Mouse (Mus musculus) gastrocnemius, postnatal 25 days (tissue): ENCODE measurements around the gene Setd2. TPM values are rescaled to one million over a fixed set of nuclear protein-coding genes. Genes with fewer than 3 reads are reported as not detected.

ENCODE experiments used
- DNase-seq: peaks from one replicate; pipeline ENCODE4 v3.0.0; 2022
- long read RNA-seq, 2 experiments: library from polyadenylated mRNA; stranded (forward); transcript quantifications; one replicate each; pipeline ENCODE4 v2.0.0; 2021
- total RNA-seq, 2 experiments: library from RNA; stranded (reverse); gene quantifications; 1 replicate in 1 of 2; 2 replicates in 1 of 2; pipeline ENCODE4 v1.2.3; 2021

Gene Setd2
- 10 to 100 TPM; 25.7 to 28.2 TPM for total RNA-seq
- long read RNA-seq, experiment 1 = 0 reads
- long read RNA-seq, experiment 2, partial matches to known transcripts = 1 of 3 reads
- long read RNA-seq, experiment 2, other reads (novel, unspliced or antisense) = 1 of 3 reads

DNA sequence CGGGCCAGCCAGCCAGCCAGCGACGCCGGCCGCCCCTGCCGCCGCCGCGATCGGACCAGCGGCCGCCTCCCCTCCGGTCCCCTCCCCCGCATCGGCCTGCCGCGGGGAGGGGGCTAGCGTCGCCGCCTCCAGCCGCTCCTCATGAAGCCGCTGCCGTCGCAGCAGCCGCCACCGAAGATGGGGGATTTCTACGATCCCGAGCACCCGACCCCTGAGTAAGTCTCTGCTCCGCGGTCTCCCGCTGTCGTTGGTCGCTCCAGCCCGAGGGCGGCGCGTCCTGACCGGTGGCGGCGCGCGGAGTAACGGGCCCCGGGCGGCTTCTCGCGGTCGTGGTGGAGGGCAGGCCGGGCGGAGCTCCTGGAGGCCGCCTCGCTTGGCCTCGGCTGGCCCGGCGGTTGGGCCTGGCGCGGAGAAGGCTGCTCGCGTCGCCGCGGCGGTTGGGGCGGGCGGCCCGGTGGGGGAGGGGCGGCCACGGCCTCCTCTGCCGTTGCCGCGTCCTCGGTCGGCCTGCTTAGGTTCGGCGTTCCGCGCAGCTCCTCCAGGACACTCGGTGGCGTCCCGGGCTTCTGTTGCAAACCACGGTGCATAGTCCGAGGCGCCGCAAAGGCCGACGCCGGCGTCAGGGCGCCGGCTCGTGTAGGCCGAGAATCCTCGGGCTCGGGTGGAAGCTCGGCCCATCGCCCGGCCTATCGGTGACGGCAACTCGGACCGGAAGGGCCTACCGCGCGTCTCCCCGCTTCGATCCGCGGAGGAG lies at the start of gene Setd2:
Gene Setd2, plus strand, starts transcription at position 60 of the 754 bp plus-strand sequence.
- DNase-seq = peak; percentile 79

DNA sequence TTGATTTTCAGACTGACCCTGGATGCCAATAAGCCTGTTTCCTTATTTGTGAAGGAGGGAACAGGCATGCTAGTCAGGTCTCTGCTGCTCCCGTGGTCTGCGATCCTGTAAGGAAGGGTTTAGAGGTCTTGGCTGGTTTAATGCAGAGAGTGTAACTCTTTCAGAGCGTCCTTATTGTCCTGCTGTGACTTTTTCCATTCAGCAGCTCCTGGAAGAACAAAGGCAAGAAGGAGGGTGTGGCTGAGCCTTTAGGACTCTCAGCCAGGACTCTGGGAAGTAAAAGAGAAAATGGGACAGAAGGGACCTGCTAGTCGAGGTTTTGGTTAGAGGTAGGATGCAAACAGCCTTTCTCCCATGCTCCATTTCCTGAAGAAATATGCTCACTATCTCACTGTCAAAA lies 43.6 kb upstream of the Setd2 start:
- DNase-seq = no peak

DNA sequence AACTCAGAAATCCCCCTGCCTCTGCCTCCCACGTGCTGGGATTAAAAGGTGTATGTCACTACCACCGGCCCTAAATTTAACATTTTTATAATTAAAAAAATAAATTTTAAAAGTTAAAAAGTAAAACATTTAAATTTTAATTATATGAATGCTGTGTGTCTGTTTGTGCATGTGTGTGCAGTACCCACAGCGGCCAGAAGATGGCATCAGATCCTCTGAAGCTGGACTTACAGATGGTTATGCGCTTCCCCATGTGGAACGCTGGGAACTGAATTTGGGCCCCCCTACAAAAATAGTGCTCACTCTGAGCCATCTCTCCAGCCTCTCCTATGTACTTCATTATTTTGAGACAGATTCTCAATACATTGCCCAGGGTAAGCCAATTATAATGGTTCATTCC lies 41.5 kb upstream of the Setd2 start:
- DNase-seq = no peak

DNA sequence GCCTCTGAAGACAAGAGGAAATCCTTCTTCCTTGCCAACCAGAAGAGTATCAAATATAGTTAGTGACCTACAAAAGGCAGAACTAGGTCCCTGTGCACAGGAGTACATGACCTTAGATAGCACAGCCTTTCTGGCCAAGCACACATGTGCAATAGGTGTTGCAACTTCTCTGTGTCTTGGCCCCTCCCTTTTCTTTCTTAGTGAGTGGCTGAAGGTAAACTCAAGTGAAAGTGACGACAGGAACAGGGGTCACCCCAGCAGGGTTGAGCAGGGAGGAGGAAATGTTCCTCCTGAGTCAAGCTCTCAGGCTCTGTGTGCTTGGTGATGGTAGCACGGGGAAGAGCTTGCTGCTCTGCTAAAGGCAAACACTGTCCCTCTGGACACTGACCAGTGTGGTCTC lies 6.7 kb upstream of the Setd2 start:
- DNase-seq = no peak

DNA sequence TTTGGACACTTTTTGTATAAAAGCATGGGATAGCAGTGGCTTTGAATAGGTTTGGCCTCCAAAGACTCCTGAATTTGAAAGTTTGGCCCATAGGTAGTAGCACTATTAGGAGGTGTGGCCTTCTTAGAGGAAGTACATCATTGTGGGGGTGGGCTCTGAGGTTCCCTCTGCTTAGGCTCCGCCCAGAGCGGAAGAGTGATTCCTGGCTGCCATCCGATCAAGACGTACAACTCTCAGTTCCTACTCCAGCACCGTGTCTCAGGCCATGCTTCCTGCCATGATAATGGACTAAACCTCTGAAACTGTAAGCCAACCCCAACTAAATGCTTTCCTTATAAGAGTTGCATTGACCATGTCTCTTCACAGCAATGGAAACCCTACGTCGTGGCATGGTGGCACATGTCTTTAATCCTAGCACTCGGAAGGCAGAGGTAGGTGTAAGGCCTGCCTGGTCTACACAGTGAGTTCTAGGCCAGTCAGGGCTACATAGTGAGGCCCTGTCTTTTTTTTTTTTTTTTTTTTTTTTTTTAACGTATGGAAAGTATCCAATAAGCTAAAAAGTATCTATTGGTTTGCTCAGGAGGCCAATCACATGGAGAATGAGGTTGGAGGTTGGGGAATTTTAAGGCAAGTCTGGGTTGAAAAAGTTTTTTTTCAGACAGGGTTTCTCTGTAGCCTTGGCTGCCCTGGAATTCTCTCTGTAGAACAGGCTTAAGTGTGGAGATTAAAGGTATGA lies 3.2 kb upstream of the Setd2 start:
- DNase-seq = no peak

DNA sequence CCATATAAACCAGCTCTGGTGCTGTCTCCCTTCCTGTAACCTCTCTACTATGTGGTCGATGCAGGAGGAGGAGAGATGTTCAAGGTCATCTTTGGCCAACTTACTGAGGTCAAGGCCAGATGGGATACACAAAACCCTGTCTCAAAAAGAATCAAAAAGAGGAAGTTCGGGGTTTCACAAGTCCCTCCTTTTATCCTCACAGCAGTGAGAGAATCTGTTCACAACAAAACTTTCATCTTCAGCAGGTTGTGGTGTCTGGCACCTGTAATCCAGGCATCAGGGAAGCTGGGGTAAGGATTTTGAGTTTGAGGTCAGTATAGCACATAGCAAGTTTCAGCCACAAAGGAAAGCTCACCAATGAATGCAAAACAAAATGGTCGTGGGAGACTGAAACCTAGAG lies 1.7 kb upstream of the Setd2 start:
- no peak for DNase-seq

DNA sequence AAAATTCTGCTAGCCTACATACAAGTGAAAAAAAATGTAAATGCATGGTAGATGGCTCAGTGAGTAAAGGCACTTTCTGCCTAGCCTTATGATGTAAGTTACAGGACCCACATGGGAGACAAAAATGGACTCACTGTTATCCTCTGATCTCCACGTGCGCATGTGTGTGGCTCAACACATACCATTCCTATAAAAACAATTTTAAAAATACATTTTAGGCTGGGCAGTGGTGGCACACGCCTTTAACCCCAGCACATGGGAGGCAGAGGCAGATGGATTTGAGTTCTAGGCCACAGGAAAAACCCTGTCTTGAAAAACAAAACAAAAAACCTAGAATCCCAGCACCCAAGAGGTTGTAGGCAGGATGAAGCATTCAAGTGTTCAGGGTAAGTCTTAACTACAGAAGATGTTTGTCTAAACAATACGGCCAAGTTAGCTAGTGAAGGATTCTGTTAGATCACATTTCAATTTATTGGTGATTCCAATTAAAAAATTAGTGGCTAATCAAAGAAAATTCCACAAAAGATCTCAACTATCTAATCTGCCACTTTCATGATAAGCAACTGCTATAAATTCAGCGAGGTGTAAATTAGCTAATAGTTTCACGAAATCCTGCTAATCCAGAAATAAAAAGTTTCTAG lies 1.1 kb upstream of the Setd2 start:
- no peak for DNase-seq

DNA sequence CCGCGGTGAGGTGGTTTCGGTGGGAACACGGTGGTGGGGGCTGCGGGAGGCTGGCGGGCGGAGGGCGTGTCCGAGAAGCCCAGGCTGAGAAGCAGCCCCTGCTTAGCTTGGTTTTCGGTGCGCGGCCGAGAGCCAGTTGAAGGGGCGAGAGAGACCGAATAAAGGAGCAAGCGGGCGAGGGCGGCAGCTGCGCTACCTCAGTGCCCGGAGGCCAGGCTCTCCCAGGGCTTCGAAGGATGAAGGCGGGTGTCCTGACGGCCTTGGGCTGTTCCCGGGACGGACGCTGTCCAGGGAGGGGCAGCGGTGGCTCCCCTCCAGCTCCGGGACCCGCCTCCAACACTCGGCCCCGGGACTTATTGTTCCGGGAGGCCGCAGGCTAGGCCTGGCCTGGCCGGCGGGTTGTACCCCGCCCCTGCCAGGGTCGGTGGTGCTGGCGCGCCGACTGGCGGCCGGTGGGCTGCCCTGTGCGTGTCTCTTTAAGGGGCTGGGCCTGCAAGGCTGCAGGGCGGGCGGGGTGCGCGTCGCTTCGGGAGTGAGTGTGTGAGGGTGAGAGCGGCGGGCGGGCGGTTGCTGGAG lies 395 bp upstream of the Setd2 start:
- DNase-seq = peak; percentile 97

DNA sequence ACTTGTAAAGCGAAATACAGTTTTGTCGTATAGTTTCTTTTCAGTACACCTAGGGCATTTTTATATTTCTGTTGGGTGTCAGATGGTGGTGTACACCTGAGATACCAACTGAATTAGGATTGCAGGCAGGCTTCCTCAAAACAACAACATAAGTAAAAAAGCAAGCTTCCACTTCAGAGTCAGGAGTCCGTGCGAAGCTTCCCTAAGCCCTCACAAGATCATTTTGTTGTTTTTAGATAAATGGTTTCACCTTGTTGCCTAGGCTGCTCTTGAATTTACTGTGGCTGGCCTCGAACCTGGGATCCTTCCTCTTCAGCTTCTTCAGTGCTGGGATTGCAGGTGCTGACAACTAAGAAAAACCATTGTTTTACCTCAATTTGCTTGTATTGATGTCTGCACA lies 1.2 kb downstream of the Setd2 start:
- DNase-seq = no peak

DNA sequence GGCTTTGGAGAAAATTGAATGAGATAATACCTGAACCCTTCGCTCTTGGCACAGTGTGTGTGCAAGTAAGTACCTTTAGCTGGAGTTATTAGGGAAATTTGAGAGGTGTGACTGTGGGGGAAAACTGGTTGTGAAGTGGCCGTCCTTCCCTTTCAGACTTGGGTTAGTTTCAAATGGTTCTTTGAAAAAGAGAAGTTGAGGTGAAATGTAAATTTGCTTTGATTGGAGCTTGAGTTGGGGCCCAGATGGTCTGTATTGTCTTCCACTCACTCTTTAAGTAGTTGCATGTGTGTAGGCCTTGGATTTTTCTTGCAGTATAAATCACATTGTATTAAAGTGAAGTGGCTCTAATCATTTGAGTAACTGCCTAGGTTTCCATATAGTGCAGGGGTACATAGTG lies 2.7 kb downstream of the Setd2 start:
- DNase-seq = no peak

DNA sequence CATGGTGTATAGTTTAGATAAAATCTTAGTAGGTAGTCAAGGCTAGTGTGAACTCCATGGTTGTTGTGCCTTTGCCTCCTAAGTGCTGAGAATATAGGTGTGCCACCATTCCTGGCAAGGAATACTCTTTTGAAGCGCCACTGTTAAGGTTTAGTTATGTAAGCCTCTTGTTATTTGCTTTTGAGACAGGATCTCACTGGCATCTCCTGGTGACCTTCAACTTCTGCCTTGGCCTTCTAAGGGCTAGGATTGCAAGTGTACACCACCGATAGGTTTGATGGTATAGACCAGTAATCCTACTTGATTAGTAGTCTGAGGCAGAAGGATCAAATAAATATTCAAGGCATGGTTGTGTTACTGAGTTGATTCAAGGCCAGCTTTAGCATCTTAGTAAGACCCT lies 4.2 kb downstream of the Setd2 start:
- DNase-seq = no peak

DNA sequence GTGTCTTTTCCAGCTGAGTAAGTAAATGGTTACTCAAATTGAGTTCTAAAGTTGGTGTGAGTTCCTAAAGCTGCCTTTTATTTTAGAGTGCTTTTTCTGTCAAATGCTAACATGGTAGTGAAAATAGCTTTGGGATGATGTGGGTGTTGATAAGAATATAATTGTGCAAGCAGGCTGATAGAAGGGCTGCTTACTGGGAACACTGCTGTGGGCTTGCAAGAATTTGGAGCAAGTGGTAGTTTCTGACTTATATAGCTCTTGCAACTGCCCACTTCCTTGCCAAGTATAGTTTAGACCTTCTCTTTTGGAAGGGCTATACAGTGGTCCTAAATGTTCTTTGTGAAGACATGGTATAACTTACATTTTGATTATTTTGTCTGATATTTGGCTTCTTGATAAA lies 6.1 kb downstream of the Setd2 start:
- no peak for DNase-seq

DNA sequence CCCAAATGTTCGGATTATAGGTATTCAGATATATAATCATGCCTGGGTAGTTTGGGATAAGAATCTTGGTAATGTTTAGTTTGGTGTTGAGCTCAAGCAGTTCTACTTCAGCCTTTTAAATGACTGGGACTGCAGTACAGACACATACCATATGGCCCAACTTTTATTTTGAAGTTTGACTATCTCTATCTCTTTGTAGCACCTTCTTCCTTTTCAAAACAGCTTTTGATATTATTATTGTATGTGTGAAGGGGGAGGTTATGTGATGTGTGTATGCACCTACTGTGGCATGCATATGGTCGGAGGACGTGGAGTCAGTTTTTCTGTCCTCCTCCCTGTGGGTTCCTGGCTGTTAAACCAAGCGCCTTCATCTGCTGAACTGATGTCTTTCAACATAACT lies 9.6 kb downstream of the Setd2 start:
- DNase-seq = no peak

DNA sequence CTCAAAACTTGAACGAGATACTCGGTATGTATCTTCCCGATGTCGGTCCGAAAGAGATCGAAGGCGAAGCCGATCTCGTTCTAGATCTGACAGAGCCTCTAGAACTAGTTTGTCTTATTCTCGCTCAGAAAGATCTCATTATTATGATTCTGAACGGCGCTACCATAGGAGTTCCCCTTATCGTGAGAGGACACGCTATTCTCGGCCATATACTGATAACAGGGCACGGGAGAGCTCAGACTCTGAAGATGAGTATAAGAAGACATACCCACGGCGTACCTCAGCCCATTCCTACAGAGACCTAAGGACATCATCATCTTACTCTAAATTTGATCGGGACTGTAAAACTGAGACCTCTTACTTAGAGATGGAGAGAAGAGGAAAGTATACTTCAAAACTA lies 15.9 kb downstream of the Setd2 start:
- DNase-seq = no peak

DNA sequence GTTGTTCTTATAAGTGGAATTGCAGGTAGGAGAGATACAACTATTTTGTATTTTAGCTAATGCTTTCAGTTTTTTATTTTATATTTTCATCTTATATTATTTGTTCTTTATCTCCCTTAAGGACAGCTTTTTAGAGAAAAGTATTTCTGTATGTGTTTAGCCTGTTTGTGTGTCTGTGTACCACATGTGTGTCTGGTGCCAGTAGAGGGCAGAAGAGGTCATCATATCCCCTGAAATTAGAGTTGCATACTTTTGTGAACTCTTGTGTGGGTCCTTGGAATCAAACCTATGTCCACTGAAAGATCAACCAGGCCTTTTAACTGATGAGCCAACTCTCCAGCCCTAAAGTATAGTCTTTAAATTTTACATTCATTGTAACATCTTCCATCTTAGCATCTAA lies 35.9 kb downstream of the Setd2 start:
- no peak for DNase-seq

DNA sequence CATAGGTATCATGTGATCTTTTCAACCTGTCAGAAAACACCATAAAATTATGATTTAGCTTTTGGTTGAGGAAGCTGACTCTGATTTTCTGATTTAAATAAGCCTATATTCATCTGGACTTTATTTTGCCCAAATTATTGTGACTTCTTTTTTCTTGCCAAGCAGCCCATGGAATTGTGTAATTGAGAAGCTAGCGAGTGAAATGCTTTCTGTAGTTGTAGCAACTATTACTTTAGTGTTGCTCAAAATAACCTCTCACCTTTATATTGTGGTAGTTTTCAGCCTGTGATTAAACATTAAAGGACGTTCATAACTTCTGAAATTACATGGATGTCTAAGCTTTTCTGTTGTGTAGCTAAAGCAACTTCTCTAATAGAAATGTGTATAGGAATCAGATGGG lies 49.8 kb downstream of the Setd2 start:
- DNase-seq = no peak

DNA sequence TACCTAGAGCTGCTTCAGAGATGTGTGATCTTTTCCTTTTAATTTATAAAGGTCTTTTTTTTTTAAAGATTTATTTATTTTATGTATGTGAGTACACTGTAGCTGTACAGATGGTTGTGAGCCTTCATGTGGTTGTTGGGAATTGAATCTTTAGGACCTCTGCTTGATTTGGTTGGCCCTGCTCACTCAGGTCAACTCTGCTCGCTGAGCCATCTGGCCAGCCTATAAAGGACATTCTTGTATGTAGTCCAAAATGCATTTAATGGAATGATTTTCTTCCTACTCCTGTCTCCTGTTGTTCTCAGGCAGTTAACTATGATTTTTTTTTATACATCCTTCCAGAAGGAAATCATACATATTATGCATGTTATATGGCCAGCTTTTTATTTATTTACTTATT lies 51.1 kb downstream of the Setd2 start:
- no peak for DNase-seq

DNA sequence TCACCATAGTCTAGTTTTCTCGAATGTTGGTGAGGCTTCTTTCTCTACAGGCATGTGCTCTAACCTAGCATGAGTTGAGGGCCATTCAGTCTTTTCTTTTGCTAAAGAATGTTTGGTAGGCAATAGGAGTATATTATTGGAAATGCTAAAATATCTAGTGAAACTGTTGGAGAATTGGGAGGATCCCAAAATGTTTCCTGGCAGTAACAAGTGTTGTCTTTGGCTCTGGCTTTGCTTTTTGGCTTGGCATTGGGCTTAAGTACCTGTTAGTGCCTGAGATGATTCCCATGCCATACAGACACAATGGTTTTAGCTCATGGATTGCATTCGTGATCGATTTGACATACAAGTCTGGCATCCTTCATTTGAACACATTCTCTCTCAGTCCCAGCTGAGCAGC lies 79.1 kb downstream of the Setd2 start:
- no peak for DNase-seq

DNA sequence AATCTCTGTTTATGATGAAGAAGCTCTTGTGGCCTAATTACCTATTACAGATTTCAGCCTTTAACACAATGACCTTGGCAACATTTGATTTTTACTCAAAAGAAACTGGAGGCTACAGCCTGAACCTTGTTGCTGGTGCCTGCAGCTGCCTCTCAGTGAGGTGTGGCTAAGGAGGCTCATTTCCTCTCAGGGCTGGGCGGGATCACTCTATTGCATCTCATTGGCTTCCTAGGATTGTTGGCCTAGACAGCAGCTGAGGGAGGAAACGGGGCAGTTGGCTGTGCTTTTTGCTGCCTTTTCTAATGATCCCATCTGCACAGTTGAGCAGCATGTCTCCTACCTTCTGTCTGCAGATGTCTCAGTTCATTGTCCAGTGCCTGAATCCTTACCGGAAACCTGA lies 84.7 kb downstream of the Setd2 start:
- DNase-seq = no peak

DNA sequence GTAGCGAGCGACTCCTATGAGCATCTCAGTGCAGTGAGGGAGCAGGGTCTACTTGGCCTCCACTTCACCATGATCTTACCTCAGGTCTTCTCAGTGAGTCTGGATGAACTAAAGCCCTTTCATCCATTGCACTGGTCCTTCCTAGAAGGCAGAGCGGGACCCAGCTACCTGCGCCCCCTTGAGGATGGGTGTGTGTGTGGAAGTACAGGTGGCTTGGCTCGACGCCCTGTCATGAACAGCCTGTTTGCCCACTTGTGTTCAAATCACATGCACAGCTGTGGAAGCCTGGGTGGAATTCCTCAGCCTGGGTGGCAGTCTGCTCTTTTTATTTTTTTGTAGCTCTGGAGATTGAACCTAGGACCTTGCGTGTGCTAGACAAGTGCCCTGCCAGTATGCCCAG lies 87.8 kb downstream of the Setd2 start:
- no peak for DNase-seq

DNA sequence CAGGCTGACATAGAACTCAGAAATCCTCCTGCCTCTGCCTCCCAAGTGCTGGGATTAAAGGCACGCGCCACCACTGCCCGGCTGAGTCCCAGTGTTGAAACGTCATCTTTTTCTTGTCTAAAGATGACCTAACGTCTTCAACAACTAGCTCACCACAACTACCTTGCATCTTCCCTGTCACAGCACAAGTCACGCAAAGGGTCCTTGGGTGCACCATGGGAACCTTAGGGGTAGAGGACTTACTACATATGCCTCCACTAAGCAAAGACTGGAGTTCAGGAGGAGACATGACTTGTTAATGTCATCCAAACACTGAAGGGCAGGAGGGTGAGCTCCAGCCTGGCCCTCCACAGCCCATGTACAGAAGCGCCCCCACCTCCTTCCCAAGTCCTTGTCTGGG lies 88.3 kb downstream of the Setd2 start:
- DNase-seq = no peak

DNA sequence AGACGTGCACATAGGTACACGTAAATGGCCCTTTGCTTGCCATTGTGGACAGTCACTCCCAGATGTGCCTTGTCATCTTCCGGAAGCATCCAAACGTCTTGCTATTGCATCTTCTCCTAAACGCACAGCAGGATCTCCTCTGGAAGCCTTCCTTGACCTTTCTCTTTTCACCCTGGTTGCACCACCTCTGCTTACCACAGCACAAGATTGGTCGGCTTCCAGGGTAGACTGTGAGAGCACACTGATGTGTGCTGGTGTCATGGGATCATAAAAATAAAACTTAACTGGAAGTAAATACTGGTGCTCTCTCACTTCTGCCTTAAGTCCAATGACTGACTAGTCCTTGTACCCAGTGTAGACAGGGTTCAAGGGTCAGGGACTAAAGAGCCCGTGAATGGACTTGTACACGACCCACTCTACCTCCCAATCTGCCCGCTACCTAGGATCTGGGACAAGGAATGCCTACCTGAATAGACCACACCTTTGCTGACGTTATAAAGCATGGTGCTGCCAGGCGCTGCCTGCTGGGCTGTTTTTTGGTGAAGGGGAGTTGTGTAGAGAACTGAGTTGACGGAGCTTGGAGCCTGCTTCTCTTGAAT lies 90.3 kb downstream of the Setd2 start:
- DNase-seq = no peak
